Mouse (Mus musculus) hindbrain, embryonic 14.5 days (tissue): ENCODE data around the gene Scgb1c1. TPM values are rescaled to one million over a fixed set of nuclear protein-coding genes. Genes with fewer than 3 reads are reported as not detected.
"Not testable (repeated sequence)": the region's sequence is repeated elsewhere in the genome, so short reads cannot be mapped to it uniquely, and the experiment has no call there.

Experiments used
- ATAC-seq: fragments of 200-750 bp; cut with Nextera tagmentation; 2 replicates; pipeline ENCODE4 v1.8.0; 2017; ENCODE audit warnings: moderate number of reproducible peaks, mild to moderate bottlenecking, moderate TSS enrichment, moderate library complexity; ENCODE audit not compliant: low FRiP score
- DNase-seq: peaks from one replicate; pipeline ENCODE4 v3.0.0-alpha.2; 2015; ENCODE audit warnings: low spot score
- H3K27ac ChIP-seq: fragments of 300-500 bp; sonication (generic); 2 replicates; pipeline ENCODE4 v1.5.1; 2014; ENCODE audit warnings: mild to moderate bottlenecking, moderate library complexity
- H3K27me3 ChIP-seq: fragments of 300-500 bp; sonication (generic); 2 replicates; pipeline ENCODE4 v1.6.1; 2014; ENCODE audit warnings: mild to moderate bottlenecking, low read length, mixed read lengths; ENCODE audit not compliant: control insufficient read depth, insufficient read depth
- H3K36me3 ChIP-seq: fragments of 300-500 bp; sonication (generic); replicated peaks from 2 replicates; pipeline ENCODE4 v1.6.1; 2014; ENCODE audit not compliant: control insufficient read depth, insufficient read depth
- H3K4me1 ChIP-seq: fragments of 300-500 bp; sonication (generic); replicated peaks from 2 replicates; pipeline ENCODE4 v1.6.1; 2014; ENCODE audit warnings: antibody characterized with exemption, low read length, mixed read lengths; ENCODE audit not compliant: control insufficient read depth, insufficient read depth
- H3K4me2 ChIP-seq: fragments of 300-500 bp; sonication (generic); replicated peaks from 2 replicates; pipeline ENCODE4 v1.6.1; 2014; ENCODE audit warnings: mild to moderate bottlenecking, moderate library complexity
- H3K4me3 ChIP-seq: fragments of 300-500 bp; sonication (generic); replicated peaks from 2 replicates; pipeline ENCODE4 v1.5.1; 2014; ENCODE audit warnings: mild to moderate bottlenecking, low read length
- H3K9ac ChIP-seq: fragments of 300-500 bp; sonication (generic); 2 replicates; pipeline ENCODE4 v1.6.1; 2014
- H3K9me3 ChIP-seq: fragments of 300-500 bp; sonication (generic); 2 replicates; pipeline ENCODE4 v1.6.1; 2016; ENCODE audit warnings: low read length; ENCODE audit not compliant: control insufficient read depth
- WGBS: fragments of 180-500 bp; shearing (Covaris S2); extraction: QIAGEN DNeasy Blood & Tissue Kit; methylation state at CpG from one replicate; pipeline ENCODE4 v1.1.7; 2014; 5-methylcytosine and 5-hydroxymethylcytosine counted together
- polyA plus RNA-seq: library from polyadenylated mRNA; unstranded; fragments of >200 nt; fragmentation: Nextera tagmentation; extraction: Ambion mirVana; gene quantifications from 2 replicates; pipeline ENCODE4 v1.2.1, GENCODE M21; 2014

Scgb1c1 gene
- polyA plus RNA-seq, 1 experiment from 2014 or later: not detected

GRCm38 (mm10) chr7:140882469-140882803 lies 37.1 kb downstream of the Scgb1c1 start:
- ATAC-seq: peak; percentile 61; the same call in 1 of the 2 replicates
- no peak for DNase-seq
- H3K4me2 ChIP-seq: peak overlapping the region; percentile 76
- peak overlapping the region; percentile 91 for H3K4me3 ChIP-seq
- H3K36me3 ChIP-seq: peaks cover 25% of the 10 kb centered on the region
- peaks cover 12% of the 10 kb centered on the region for H3K4me1 ChIP-seq
- no peaks in the 10 kb centered on the region for H3K27me3 ChIP-seq
- WGBS: under 1% methylated on average over 12 of the region's 12 CpGs
- H3K9me3 ChIP-seq: no peaks in the 10 kb centered on the region
- H3K9ac ChIP-seq: peak overlapping the region; percentile 95
- peak overlapping the region; percentile 90 for H3K27ac ChIP-seq

- H3K4me2 ChIP-seq, H3K4me3 ChIP-seq, H3K9ac ChIP-seq, DNase-seq, H3K27me3 ChIP-seq, H3K27ac ChIP-seq, H3K4me1 ChIP-seq, H3K9me3 ChIP-seq, ATAC-seq: not testable (repeated sequence)
- H3K36me3 ChIP-seq: peaks cover 86% of the 10 kb centered on the region
- WGBS: 97% methylated on average over 16 of the region's 16 CpGs
Measured at GRCm38 (mm10) chr7:140890636-140891035, 45.3 kb downstream of the Scgb1c1 start.

- peaks cover 87% of the 10 kb centered on the region for H3K36me3 ChIP-seq
- H3K4me1 ChIP-seq: no peaks in the 10 kb centered on the region
- H3K4me2 ChIP-seq: no peak overlapping the region
- no peaks in the 10 kb centered on the region for H3K27me3 ChIP-seq
- ATAC-seq (no peak), DNase-seq (no peak)
- H3K9me3 ChIP-seq: no peaks in the 10 kb centered on the region
- WGBS: 92% methylated on average over 7 of the region's 7 CpGs
- H3K9ac ChIP-seq: no peak overlapping the region
- no peak overlapping the region for H3K4me3 ChIP-seq
- no peak overlapping the region for H3K27ac ChIP-seq
Measured at GRCm38 (mm10) chr7:140894031-140894430, 48.7 kb downstream of the Scgb1c1 start.

- no peaks in the 10 kb centered on the region for H3K9me3 ChIP-seq
- H3K9ac ChIP-seq: no peak overlapping the region
- H3K27ac ChIP-seq: no peak overlapping the region
- peaks cover 87% of the 10 kb centered on the region for H3K36me3 ChIP-seq
- no peak overlapping the region for H3K4me3 ChIP-seq
- H3K4me1 ChIP-seq: no peaks in the 10 kb centered on the region
- no peak overlapping the region for H3K4me2 ChIP-seq
- DNase-seq (no peak), ATAC-seq (no peak)
- WGBS: 95% methylated on average over 3 of the region's 3 CpGs
- H3K27me3 ChIP-seq: no peaks in the 10 kb centered on the region
Measured at GRCm38 (mm10) chr7:140894611-140895010, 49.3 kb downstream of the Scgb1c1 start.

Other genes with a start within 250 kb of the Scgb1c1 start
- gene Olfr46, start 244.3 kb upstream of the Scgb1c1 start, polyA plus RNA-seq: 0.03 TPM in 1 of 2 replicates, not detected in the other
- gene Olfr61, start 216.6 kb upstream of the Scgb1c1 start, polyA plus RNA-seq: not detected in 2 replicates
- not detected in 2 replicates for gene Olfr53, start 199.1 kb upstream of the Scgb1c1 start, polyA plus RNA-seq
- gene Olfr539, start 185.6 kb upstream of the Scgb1c1 start, polyA plus RNA-seq: 0.03 TPM in 1 of 2 replicates, not detected in the other
- gene Olfr45, start 163.6 kb upstream of the Scgb1c1 start, polyA plus RNA-seq: not detected in 2 replicates
- gene Olfr541, start 148.3 kb upstream of the Scgb1c1 start, polyA plus RNA-seq: not detected in 2 replicates
- not detected in 2 replicates for gene Cyp2e1, start 81.8 kb upstream of the Scgb1c1 start, polyA plus RNA-seq
- gene Syce1, start 57.7 kb upstream of the Scgb1c1 start, polyA plus RNA-seq: 0.47 and 0.62 TPM in 2 replicates
- 33.7 and 33.9 TPM in 2 replicates for gene Zfp941, start 23.4 kb upstream of the Scgb1c1 start, polyA plus RNA-seq
- gene Urah, start 10.5 kb upstream of the Scgb1c1 start, polyA plus RNA-seq: 0.31 TPM in 1 of 2 replicates, not detected in the other
- gene Odf3, start 2.3 kb downstream of the Scgb1c1 start, polyA plus RNA-seq: 0.14 TPM in 1 of 2 replicates, not detected in the other
- 0.35 TPM in 1 of 2 replicates, not detected in the other for gene Gm45785, start 10.8 kb downstream of the Scgb1c1 start, polyA plus RNA-seq
- 92.8 and 96.6 TPM in 2 replicates for gene Ric8a, start 11.4 kb downstream of the Scgb1c1 start, polyA plus RNA-seq
- 40.1 and 50.5 TPM in 2 replicates for gene Bet1l, start 12.0 kb downstream of the Scgb1c1 start, polyA plus RNA-seq
- 177 and 185 TPM in 2 replicates for gene Psmd13, start 36.4 kb downstream of the Scgb1c1 start, polyA plus RNA-seq
- gene Sirt3, start 36.8 kb downstream of the Scgb1c1 start, polyA plus RNA-seq: 44.4 and 47.5 TPM in 2 replicates
- not detected in 2 replicates for gene Cox8b, start 54.9 kb downstream of the Scgb1c1 start, polyA plus RNA-seq
- 0.60 and 1.4 TPM in 2 replicates for gene Nlrp6, start 75.4 kb downstream of the Scgb1c1 start, polyA plus RNA-seq
- gene Pgghg, start 95.8 kb downstream of the Scgb1c1 start, polyA plus RNA-seq: 8.2 and 9.2 TPM in 2 replicates
- 0.55 TPM in 1 of 2 replicates, not detected in the other for gene Ifitm5, start 104.7 kb downstream of the Scgb1c1 start, polyA plus RNA-seq
- not detected in 2 replicates for gene Gm45717, start 110.4 kb downstream of the Scgb1c1 start, polyA plus RNA-seq
- 201 and 234 TPM in 2 replicates for gene Ifitm2, start 110.4 kb downstream of the Scgb1c1 start, polyA plus RNA-seq
- gene Ifitm1, start 121.7 kb downstream of the Scgb1c1 start, polyA plus RNA-seq: 16.8 and 21.9 TPM in 2 replicates
- 28.3 and 45.1 TPM in 2 replicates for gene Ifitm3, start 165.2 kb downstream of the Scgb1c1 start, polyA plus RNA-seq
- 0.95 and 1.1 TPM in 2 replicates for gene Ifitm6, start 172.4 kb downstream of the Scgb1c1 start, polyA plus RNA-seq
- not detected in 2 replicates for gene Gm17387, start 183.6 kb downstream of the Scgb1c1 start, polyA plus RNA-seq
- gene B4galnt4, start 215.6 kb downstream of the Scgb1c1 start, polyA plus RNA-seq: 38.4 and 41.5 TPM in 2 replicates
- gene Pkp3, start 232.7 kb downstream of the Scgb1c1 start, polyA plus RNA-seq: not detected in 2 replicates